Mouse (Mus musculus): ENCODE results near the gene Pmepa1. TPM values are rescaled to one million over a fixed set of nuclear protein-coding genes. Genes with fewer than 3 reads are reported as not detected.

Pmepa1 gene
- total and polyA plus RNA-seq, 3 experiments = not detected

GRCm38 (mm10) chr2:173253761-173254662 is 22.3 kb downstream of the Pmepa1 start:
- H3K36me3 ChIP-seq (ENCODE audit: control insufficient read depth in 1 of 2, insufficient read depth in 2 of 2, low read length in 2 of 2) = no peaks in the 10 kb centered on the region
- H3K27ac ChIP-seq (ENCODE audit: control insufficient read depth, low read depth, low read length) = no peak overlapping the region
- no peaks in the 10 kb centered on the region for H3K9me3 ChIP-seq (replicated peaks; ENCODE audit: insufficient read depth, low read length)
- TF ChIP-seq ZNF384 (IDR thresholded peaks at IDR 0.05; ENCODE audit: low read depth, low read length) = no peak
- no peak for TF ChIP-seq E2F4 (IDR thresholded peaks at IDR 0.05; ENCODE audit: borderline replicate concordance, low read depth, low read length)
- TF ChIP-seq ZMIZ1 (IDR thresholded peaks at IDR 0.05; ENCODE audit: low read depth, low read length) = no peak
- no peak for TF ChIP-seq TCF12 (IDR thresholded peaks at IDR 0.05; ENCODE audit: low read depth, low read length)
- no peak for TF ChIP-seq POLR2AphosphoS5 (IDR thresholded peaks at IDR 0.05; ENCODE audit: borderline replicate concordance, low read depth, low read length)
- no peak for TF ChIP-seq USF2 (IDR thresholded peaks at IDR 0.05; ENCODE audit: borderline replicate concordance in 1 of 2, insufficient read depth in 1 of 2, low read depth in 1 of 2, low read length in 2 of 2)
- TF ChIP-seq TAL1 (IDR thresholded peaks at IDR 0.05; ENCODE audit: low read length) = no peak
- no peak for TF ChIP-seq ZKSCAN1 (IDR thresholded peaks at IDR 0.05; ENCODE audit: low read depth, low read length)
- no peak for TF ChIP-seq ZC3H11A (IDR thresholded peaks at IDR 0.05; ENCODE audit: low read depth, low read length)
- H3K4me1 ChIP-seq (ENCODE audit: control insufficient read depth in 1 of 2, insufficient read depth in 2 of 2, low read length in 2 of 2) = no peaks in the 10 kb centered on the region
- DNase-seq (ENCODE audit: low read depth, low spot score) = no peak
- no peaks in the 10 kb centered on the region for H3K79me2 ChIP-seq (ENCODE audit: control insufficient read depth, insufficient read depth, low read length, poor library complexity)
- H3K4me3 ChIP-seq (ENCODE audit: control insufficient read depth in 1 of 2, insufficient read depth in 1 of 2, low read depth in 2 of 2, low read length in 2 of 2) = no peak overlapping the region
- H3K9ac ChIP-seq (ENCODE audit: control insufficient read depth, low read depth, low read length, poor library complexity, severe bottlenecking) = no peak overlapping the region
- no peaks in the 10 kb centered on the region for H3K27me3 ChIP-seq (ENCODE audit: control insufficient read depth in 1 of 2, insufficient read depth in 2 of 2, low read length in 2 of 2)

GRCm38 (mm10) chr2:173251675-173252074 is 24.7 kb downstream of the Pmepa1 start:
- Histone ChIP-seq H3K36me3 (ENCODE audit: control insufficient read depth in 1 of 2, insufficient read depth in 2 of 2, low read length in 2 of 2) (no peaks in the 10 kb centered on the region), H3K27me3 (ENCODE audit: control insufficient read depth in 1 of 2, insufficient read depth in 2 of 2, low read length in 2 of 2) (no peaks in the 10 kb centered on the region), H3K9ac (ENCODE audit: control insufficient read depth, low read depth, low read length, poor library complexity, severe bottlenecking) (no peak overlapping the region), H3K9me3 (replicated peaks; ENCODE audit: insufficient read depth, low read length) (no peaks in the 10 kb centered on the region), H3K4me3 (ENCODE audit: control insufficient read depth in 1 of 2, insufficient read depth in 1 of 2, low read depth in 2 of 2, low read length in 2 of 2) (no peak overlapping the region), H3K27ac (ENCODE audit: control insufficient read depth, low read depth, low read length) (no peak overlapping the region), H3K79me2 (ENCODE audit: control insufficient read depth, insufficient read depth, low read length, poor library complexity) (no peaks in the 10 kb centered on the region), H3K4me1 (ENCODE audit: control insufficient read depth in 1 of 2, insufficient read depth in 2 of 2, low read length in 2 of 2) (no peaks in the 10 kb centered on the region)
- no peak for TF ChIP-seq SMC3 (IDR thresholded peaks at IDR 0.05; ENCODE audit: low read depth, low read length)
- TF ChIP-seq KAT2A (conservative IDR thresholded peaks at IDR 0.05; ENCODE audit: low read depth, low read length) = no peak
- no peak for TF ChIP-seq USF1 (IDR thresholded peaks at IDR 0.05; ENCODE audit: low read depth, low read length)
- TF ChIP-seq CTCF (IDR thresholded peaks at IDR 0.05 in 2 of 3, conservative IDR thresholded peaks at IDR 0.05 in 1 of 3; ENCODE audit: control insufficient read depth in 1 of 3, insufficient read depth in 1 of 3, low read depth in 2 of 3, low read length in 3 of 3, poor library complexity in 1 of 3, severe bottlenecking in 1 of 3) = no peak
- TF ChIP-seq TAL1 (IDR thresholded peaks at IDR 0.05; ENCODE audit: low read length) = no peak
- no peak for TF ChIP-seq JUND (IDR thresholded peaks at IDR 0.05; ENCODE audit: low read depth, low read length)
- no peak for TF ChIP-seq TCF12 (IDR thresholded peaks at IDR 0.05; ENCODE audit: low read depth, low read length)
- no peak for TF ChIP-seq RAD21 (IDR thresholded peaks at IDR 0.05; ENCODE audit: low read depth, low read length)
- no peak for TF ChIP-seq BHLHE40 (IDR thresholded peaks at IDR 0.05; ENCODE audit: borderline replicate concordance, low read depth, low read length)
- no peak for TF ChIP-seq EP300 (IDR thresholded peaks at IDR 0.05; ENCODE audit: low read depth in 1 of 2, low read length in 2 of 2)
- TF ChIP-seq USF2 (IDR thresholded peaks at IDR 0.05; ENCODE audit: borderline replicate concordance in 1 of 2, insufficient read depth in 1 of 2, low read depth in 1 of 2, low read length in 2 of 2) = no peak
- no peak for TF ChIP-seq POLR2AphosphoS2 (IDR thresholded peaks at IDR 0.05; ENCODE audit: low read length)
- TF ChIP-seq MYC (IDR thresholded peaks at IDR 0.05; ENCODE audit: low read depth, low read length) = no peak
- no peak for TF ChIP-seq RCOR1 (IDR thresholded peaks at IDR 0.05; ENCODE audit: low read depth, low read length)
- no peak for TF ChIP-seq MXI1 (IDR thresholded peaks at IDR 0.05; ENCODE audit: low read depth, low read length)
- DNase-seq (ENCODE audit: low read depth, low spot score) = no peak

All from MEL (cell line).